Mouse (Mus musculus) CD8-positive naive resting alpha-beta T cell, adult 2 months (primary cell): Measurements from ENCODE around the gene Hsd17b2.
"Not testable (repeated sequence)": the region's sequence is repeated elsewhere in the genome, so short reads cannot be mapped to it uniquely, and the experiment has no call there.

ENCODE experiments used
- DNase-seq, 2 experiments: peaks; one replicate each; pipeline ENCODE4 v3.0.0; 2022; ENCODE audit warnings: low read depth in 2 of 2, low spot score in 2 of 2

The Hsd17b2 gene

GRCm38 (mm10) chr8:117714604-117715003, 12.9 kb downstream of the Hsd17b2 start:
- no peak for DNase-seq

GRCm38 (mm10) chr8:117715896-117716295, 14.2 kb downstream of the Hsd17b2 start:
- no peak for DNase-seq

- no peak for DNase-seq
Observed at GRCm38 (mm10) chr8:117718152-117718860, 16.6 kb downstream of the Hsd17b2 start.

GRCm38 (mm10) chr8:117726467-117726866, 24.8 kb downstream of the Hsd17b2 start:
- DNase-seq = no peak

GRCm38 (mm10) chr8:117727561-117727960, 25.9 kb downstream of the Hsd17b2 start:
- no peak for DNase-seq

GRCm38 (mm10) chr8:117728234-117728633, 26.5 kb downstream of the Hsd17b2 start:
- DNase-seq = no peak

GRCm38 (mm10) chr8:117730980-117731379, 29.3 kb downstream of the Hsd17b2 start:
- DNase-seq = no peak

GRCm38 (mm10) chr8:117736657-117737175, 35.0 kb downstream of the Hsd17b2 start:
- no peak for DNase-seq

GRCm38 (mm10) chr8:117738206-117738605, 36.5 kb downstream of the Hsd17b2 start:
- not testable (repeated sequence) for DNase-seq

- DNase-seq = no peak
Observed at GRCm38 (mm10) chr8:117740387-117740998, 38.8 kb downstream of the Hsd17b2 start.

GRCm38 (mm10) chr8:117742431-117743012, 40.8 kb downstream of the Hsd17b2 start:
- no peak for DNase-seq

GRCm38 (mm10) chr8:117746651-117747050, 44.9 kb downstream of the Hsd17b2 start:
- no peak for DNase-seq

- DNase-seq = no peak
Observed at GRCm38 (mm10) chr8:117747428-117747827, 45.7 kb downstream of the Hsd17b2 start.

GRCm38 (mm10) chr8:117747886-117748730, 46.4 kb downstream of the Hsd17b2 start:
- DNase-seq = no peak

- no peak for DNase-seq
Observed at GRCm38 (mm10) chr8:117749436-117749835, 47.7 kb downstream of the Hsd17b2 start.

GRCm38 (mm10) chr8:117757900-117758299, 56.2 kb downstream of the Hsd17b2 start:
- DNase-seq = no peak

- DNase-seq = no peak
Observed at GRCm38 (mm10) chr8:117762776-117763175, 61.1 kb downstream of the Hsd17b2 start.

- no peak for DNase-seq
Observed at GRCm38 (mm10) chr8:117764625-117765024, 62.9 kb downstream of the Hsd17b2 start.

- DNase-seq = no peak
Observed at GRCm38 (mm10) chr8:117765947-117766346, 64.2 kb downstream of the Hsd17b2 start.

GRCm38 (mm10) chr8:117768971-117769370, 67.3 kb downstream of the Hsd17b2 start:
- no peak for DNase-seq

- no peak for DNase-seq
Observed at GRCm38 (mm10) chr8:117771115-117771836, 69.6 kb downstream of the Hsd17b2 start.
